In the genomic region with DNA sequence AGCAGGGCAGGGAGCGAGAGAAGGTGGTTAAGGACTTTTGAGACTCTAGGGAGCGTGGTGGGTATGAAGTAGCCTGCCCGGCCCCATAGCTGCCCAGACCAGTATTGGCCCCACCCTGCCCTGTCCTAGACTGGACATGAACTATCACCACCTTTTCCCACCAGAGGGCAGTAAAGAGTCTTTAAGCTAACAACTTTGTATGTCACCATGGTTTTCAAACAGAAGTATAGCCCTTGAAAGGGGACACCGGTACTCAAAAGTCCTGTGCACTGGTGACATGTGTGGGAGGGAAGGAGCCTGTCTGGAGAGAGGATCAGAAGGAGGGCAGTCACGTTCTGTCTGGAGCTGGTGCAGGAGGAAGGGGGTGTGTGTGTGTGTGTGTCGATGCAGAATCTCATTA, we compare ENCODE assay signal across 8 mouse cellular contexts. TPM values are rescaled to one million over a fixed set of nuclear protein-coding genes. Genes with fewer than 3 reads are reported as not detected.
DNase-seq lines count a peak whose midpoint lies in the region; ATAC-seq and TF ChIP-seq lines count a peak whose summit lies in the region.

No protein-coding gene starts in this region.

- DNase-seq in adrenal gland, adult (ENCODE audit: inconsistent age in 2 of 2, low spot score in 1 of 2), result peak; percentile 39 to 88
- no peak for DNase-seq in adrenal gland, postnatal 4 days (ENCODE audit: low spot score in 2 of 2)
- DNase-seq in A20 (ENCODE audit: low read depth, low spot score), result peak; percentile 70
- peak; percentile 67 for DNase-seq in cerebellum, adult 11 months
- peak; percentile 92 for DNase-seq in forelimb bud, embryonic 11.5 days (ENCODE audit: low read depth, low spot score)
- peak; percentile 90 for DNase-seq in retina, postnatal 1 day

- peak; percentile 77 for TF ChIP-seq CTCF in intestine, postnatal 0 days (IDR thresholded peaks at IDR 0.05; ENCODE audit: low read depth)

- H3K9me3 ChIP-seq in intestine, postnatal 0 days (ENCODE audit: control insufficient read depth), result no peaks in the 10 kb centered on the region
- H3K9me3 ChIP-seq in liver, embryonic 16.5 days (replicated peaks; ENCODE audit: control insufficient read depth, low read length), result no peaks in the 10 kb centered on the region

- no peak overlapping the region for H3K9ac ChIP-seq in intestine, postnatal 0 days (ENCODE audit: low read depth, low read length)
- H3K9ac ChIP-seq in liver, embryonic 16.5 days (ENCODE audit: low read depth, low read length), result no peak overlapping the region

- H3K27me3 ChIP-seq in intestine, postnatal 0 days (replicated peaks; ENCODE audit: control insufficient read depth, insufficient read depth, low read length), result 0 out of 2 replicates have a peak, but pooled peaks cover 3% of the 10 kb centered on the region
- H3K27me3 ChIP-seq in liver, embryonic 16.5 days (ENCODE audit: control insufficient read depth, insufficient read depth, low read depth, low read length), result no peaks in the 10 kb centered on the region

- no peak overlapping the region for H3K4me2 ChIP-seq in intestine, postnatal 0 days (replicated peaks; ENCODE audit: low read depth)
- no peak overlapping the region for H3K4me2 ChIP-seq in liver, embryonic 16.5 days (ENCODE audit: low read depth, low read length)

- no peak overlapping the region for H3K4me3 ChIP-seq in intestine, postnatal 0 days (ENCODE audit: low read depth, low read length)
- no peak overlapping the region for H3K4me3 ChIP-seq in liver, embryonic 16.5 days (ENCODE audit: low read depth, low read length)

- H3K4me1 ChIP-seq in intestine, postnatal 0 days (replicated peaks; ENCODE audit: control insufficient read depth, insufficient read depth, low read length), result no peaks in the 10 kb centered on the region
- peaks cover 7% of the 10 kb centered on the region; the same call in 1 of the 2 replicates for H3K4me1 ChIP-seq in liver, embryonic 16.5 days (ENCODE audit: control insufficient read depth, low read depth, low read length)

- peak; percentile 48; the same call in 1 of the 2 replicates for ATAC-seq in intestine, postnatal 0 days
- ATAC-seq in liver, embryonic 16.5 days (ENCODE audit: low read depth), result peak; percentile 39; the same call in 1 of the 2 replicates

- no peak overlapping the region for H3K27ac ChIP-seq in intestine, postnatal 0 days (ENCODE audit: low read depth, low read length)
- H3K27ac ChIP-seq in liver, embryonic 16.5 days (ENCODE audit: low read length), result no peak overlapping the region

- 26% methylated on average over 6 of the region's 6 CpGs for WGBS in intestine, postnatal 0 days
- whole genome bisulfite sequencing in liver, embryonic 16.5 days (ENCODE audit: insufficient replicate concordance), result 23% methylated on average over 6 of the region's 6 CpGs

- no peaks in the 10 kb centered on the region for H3K36me3 ChIP-seq in intestine, postnatal 0 days (ENCODE audit: control insufficient read depth, insufficient read depth)
- H3K36me3 ChIP-seq in liver, embryonic 16.5 days (ENCODE audit: control insufficient read depth, insufficient read depth), result no peaks in the 10 kb centered on the region

RNA-seq across cellular contexts. Expression of a gene that starts 18.7 kb away (rescaled TPM):
- total RNA-seq in adrenal gland, postnatal 4 days (2021), result 10 to 100 TPM; 87.5 to 87.7 TPM
- polyA plus RNA-seq in intestine, postnatal 0 days (2015; fragmentation: Nextera tagmentation; extraction: Ambion mirVana), result 71.6 and 79.0 TPM in 2 replicates
- polyA plus RNA-seq in liver, embryonic 16.5 days (2015; fragmentation: Nextera tagmentation; extraction: Ambion mirVana), result 25.8 and 30.8 TPM in 2 replicates

RNA-seq across cellular contexts. Expression of a gene that starts 20.6 kb away (rescaled TPM):
- total RNA-seq in adrenal gland, postnatal 4 days (2021), result 1 to 10 TPM; 2.0 to 2.6 TPM
- 1.5 and 1.8 TPM in 2 replicates for polyA plus RNA-seq in intestine, postnatal 0 days (2015; fragmentation: Nextera tagmentation; extraction: Ambion mirVana)
- 0.61 and 0.68 TPM in 2 replicates for polyA plus RNA-seq in liver, embryonic 16.5 days (2015; fragmentation: Nextera tagmentation; extraction: Ambion mirVana)

RNA-seq across cellular contexts. Expression of a gene that starts 20.7 kb away (rescaled TPM):
- 10 to 100 TPM; 25.9 to 29.7 TPM for total RNA-seq in adrenal gland, postnatal 4 days (2021)
- polyA plus RNA-seq in intestine, postnatal 0 days (2015; fragmentation: Nextera tagmentation; extraction: Ambion mirVana), result 3.8 and 4.5 TPM in 2 replicates
- polyA plus RNA-seq in liver, embryonic 16.5 days (2015; fragmentation: Nextera tagmentation; extraction: Ambion mirVana), result 1.3 and 1.8 TPM in 2 replicates

RNA-seq across cellular contexts. Expression of a gene that starts 50.9 kb away (rescaled TPM):
- total RNA-seq in adrenal gland, postnatal 4 days (2021), result 100 to 1,000 TPM; 172 TPM
- 162 and 174 TPM in 2 replicates for polyA plus RNA-seq in intestine, postnatal 0 days (2015; fragmentation: Nextera tagmentation; extraction: Ambion mirVana)
- 139 and 146 TPM in 2 replicates for polyA plus RNA-seq in liver, embryonic 16.5 days (2015; fragmentation: Nextera tagmentation; extraction: Ambion mirVana)

RNA-seq across cellular contexts. Expression of a gene that starts 58.6 kb away (rescaled TPM):
- total RNA-seq in adrenal gland, postnatal 4 days (2021), result under 1 TPM; 0.48 to 0.90 TPM
- polyA plus RNA-seq in intestine, postnatal 0 days (2015; fragmentation: Nextera tagmentation; extraction: Ambion mirVana), result 9.9 and 11.4 TPM in 2 replicates
- 0.21 and 0.24 TPM in 2 replicates for polyA plus RNA-seq in liver, embryonic 16.5 days (2015; fragmentation: Nextera tagmentation; extraction: Ambion mirVana)

Comparison
In these comparisons a context has a peak if more than half of its experiments do, and no peak if none do; other contexts are left out.
1. DNase-seq: peak in adrenal gland, adult (2 of 2), A20 (single experiment), cerebellum, adult 11 months (single experiment), forelimb bud, embryonic 11.5 days (single experiment) and retina, postnatal 1 day (single experiment); none in adrenal gland, postnatal 4 days (0 of 2).